Mouse (Mus musculus): ENCODE data around the gene Pcid2.
"Not testable (repeated sequence)": the region's sequence is repeated elsewhere in the genome, so short reads cannot be mapped to it uniquely, and the experiment has no call there.

The Pcid2 gene

GRCm38 (mm10) chr8:13105087-13105881, at the start of gene Pcid2, which contains the start of gene Cul4a:
Gene Pcid2, minus strand, starts transcription at chr8:13105459.
Gene Cul4a, plus strand, starts transcription at chr8:13105621.
- in situ Hi-C loops (cut with MboI): loop anchor here (25.0 kb wide), 1 partner anchor 682 kb away; the partner anchor contains the start of gene Upf3a

DNA sequence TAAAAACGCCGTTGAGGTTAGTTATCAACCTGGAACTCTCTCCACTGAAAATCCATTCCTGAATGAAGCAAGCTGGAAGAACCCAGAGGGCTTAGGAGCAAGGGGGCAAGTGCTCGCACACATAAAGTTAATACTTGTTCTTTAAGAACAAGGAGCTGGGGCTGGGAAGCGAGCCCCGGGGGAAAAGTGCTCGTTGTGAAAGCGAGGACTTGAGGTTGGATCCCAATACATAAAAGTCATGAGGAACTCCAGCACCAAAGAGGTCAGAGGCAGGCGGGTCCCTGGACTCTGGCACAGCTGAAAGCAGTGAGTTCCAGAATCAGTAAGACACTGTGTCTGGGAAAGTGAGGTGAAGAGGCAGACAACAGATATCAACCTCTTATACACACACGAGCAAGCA, 48.8 kb upstream of the Pcid2 start:
- in situ Hi-C loops (cut with MboI): no loop called here

GRCm38 (mm10) chr8:13150929-13151328, 45.7 kb upstream of the Pcid2 start:
- in situ Hi-C loops (cut with MboI): no loop called here

DNA sequence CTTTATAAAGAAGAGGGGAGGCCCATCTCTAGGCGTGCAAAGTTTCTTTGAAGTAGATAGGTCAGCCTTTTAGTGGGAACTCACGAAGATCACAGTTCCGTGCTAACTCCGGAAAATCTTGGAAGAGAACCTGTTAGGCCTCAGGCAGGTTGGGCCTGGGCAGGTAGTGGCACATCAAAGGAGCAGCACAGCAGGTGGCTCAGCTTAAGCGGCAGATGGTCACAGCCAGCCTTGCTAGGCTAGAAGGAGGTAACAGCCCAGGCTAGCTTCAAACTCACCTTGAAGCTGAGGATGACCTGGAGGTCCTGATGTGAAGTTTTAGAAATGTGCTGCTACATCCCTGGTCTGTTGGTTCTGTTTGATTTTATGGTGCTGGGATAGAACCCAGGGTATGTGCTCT, 44.6 kb upstream of the Pcid2 start:
- in situ Hi-C loops (cut with MboI): no loop called here

GRCm38 (mm10) chr8:13149287-13149686, 44.0 kb upstream of the Pcid2 start:
- in situ Hi-C loops (cut with MboI): no loop called here

- in situ Hi-C loops (cut with MboI): no loop called here
Observed at GRCm38 (mm10) chr8:13148476-13148875, 43.2 kb upstream of the Pcid2 start.

- in situ Hi-C loops (cut with MboI): no loop called here
Observed at GRCm38 (mm10) chr8:13141681-13142080, 36.4 kb upstream of the Pcid2 start.

- in situ Hi-C loops (cut with MboI): no loop called here
Observed at GRCm38 (mm10) chr8:13139641-13140182, 34.5 kb upstream of the Pcid2 start.

- in situ Hi-C loops (cut with MboI): not testable (repeated sequence)
Observed at GRCm38 (mm10) chr8:13132220-13132619, 27.0 kb upstream of the Pcid2 start.

DNA sequence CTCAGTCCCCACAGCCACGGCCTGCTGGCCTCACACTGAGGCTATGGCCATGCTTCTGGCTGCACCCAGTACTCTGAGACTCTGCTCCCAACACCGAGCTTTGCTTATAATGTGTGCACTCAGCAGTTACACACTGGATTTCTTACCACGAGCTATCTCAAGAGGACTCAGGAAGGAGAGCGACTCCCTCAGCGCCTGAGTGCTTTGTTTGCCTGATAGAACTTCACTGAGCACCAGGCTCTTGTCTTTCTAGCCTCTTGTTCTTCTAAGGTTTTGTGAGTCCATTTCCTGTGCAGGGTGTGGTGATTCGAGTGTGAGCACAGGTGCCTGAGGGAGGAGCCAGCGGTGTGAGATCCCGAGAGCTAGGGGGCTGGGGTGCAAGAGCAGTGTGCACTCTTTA, 19.6 kb upstream of the Pcid2 start:
- in situ Hi-C loops (cut with MboI): loop anchor here (25.0 kb wide), 1 partner anchor 662 kb away; the partner anchor contains the start of gene Upf3a

GRCm38 (mm10) chr8:13122887-13123421, 17.7 kb upstream of the Pcid2 start:
- in situ Hi-C loops (cut with MboI): loop anchor here (25.0 kb wide), 1 partner anchor 664 kb away; the partner anchor contains the start of gene Upf3a

DNA sequence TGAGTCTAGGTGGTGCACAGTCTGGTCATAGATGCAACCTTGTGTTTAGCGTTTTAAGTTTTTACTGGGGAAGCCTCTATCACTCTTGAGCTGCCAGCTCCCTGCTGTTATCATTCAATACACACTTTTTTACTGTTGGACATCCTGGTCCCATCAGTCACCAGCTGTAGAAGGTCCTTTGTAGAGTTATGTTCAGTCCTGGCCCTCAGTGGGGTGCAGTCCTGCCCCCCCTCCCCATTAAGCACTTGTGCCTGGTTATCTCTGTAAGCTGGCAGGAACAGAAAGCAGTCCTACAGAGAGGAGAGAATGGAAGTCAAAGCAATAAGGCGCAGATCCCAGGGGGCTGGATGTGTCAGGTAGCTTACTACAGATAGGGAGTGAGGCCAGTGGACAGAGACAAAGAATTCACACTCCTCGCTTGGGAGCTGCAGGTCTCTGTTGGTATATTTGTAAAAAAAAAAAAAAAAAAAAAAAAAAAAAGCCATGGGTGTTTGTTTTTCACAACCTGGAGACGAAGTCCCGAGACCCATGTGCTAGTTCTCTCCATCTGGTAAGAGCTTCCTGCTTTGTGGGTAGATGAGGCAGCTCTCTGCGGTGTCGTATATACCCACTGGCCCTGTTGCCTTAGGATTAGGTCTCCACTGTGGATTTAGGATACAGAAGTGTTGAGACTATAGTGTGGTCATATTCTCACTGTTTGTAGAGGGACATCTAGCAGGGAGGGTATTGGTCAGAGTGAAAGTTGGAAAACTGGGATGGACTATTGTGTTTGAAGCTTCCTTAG, 15.8 kb upstream of the Pcid2 start:
- in situ Hi-C loops (cut with MboI): loop anchor here (25.0 kb wide), 1 partner anchor 666 kb away; the partner anchor contains the start of gene Upf3a

GRCm38 (mm10) chr8:13118516-13118915, 13.3 kb upstream of the Pcid2 start:
- in situ Hi-C loops (cut with MboI): loop anchor here (25.0 kb wide), 1 partner anchor 669 kb away; the partner anchor contains the start of gene Upf3a

DNA sequence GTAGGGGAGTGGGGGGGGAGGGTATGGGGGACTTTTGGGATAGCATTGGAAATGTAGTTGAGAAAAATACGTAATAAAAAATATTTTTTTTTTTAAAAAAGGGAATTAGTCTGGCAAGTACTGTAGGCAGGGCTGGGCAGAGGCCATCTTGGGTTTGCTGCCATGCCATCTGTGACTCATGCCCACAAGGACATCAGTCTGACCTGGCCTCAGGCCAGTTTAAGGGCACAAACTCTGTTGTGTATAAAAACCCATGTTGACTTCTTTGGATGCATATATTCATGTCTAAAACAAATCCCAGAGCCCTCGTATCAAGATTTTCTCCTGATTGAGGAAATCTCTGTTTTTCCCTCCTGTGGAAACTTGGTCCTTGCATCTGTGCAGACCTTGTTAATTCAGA, 11.8 kb upstream of the Pcid2 start:
- in situ Hi-C loops (cut with MboI): loop anchor here (25.0 kb wide), 1 partner anchor 670 kb away; the partner anchor contains the start of gene Upf3a

GRCm38 (mm10) chr8:13113232-13113631, 8.0 kb upstream of the Pcid2 start:
- in situ Hi-C loops (cut with MboI): loop anchor here (25.0 kb wide), 1 partner anchor 674 kb away; the partner anchor contains the start of gene Upf3a

DNA sequence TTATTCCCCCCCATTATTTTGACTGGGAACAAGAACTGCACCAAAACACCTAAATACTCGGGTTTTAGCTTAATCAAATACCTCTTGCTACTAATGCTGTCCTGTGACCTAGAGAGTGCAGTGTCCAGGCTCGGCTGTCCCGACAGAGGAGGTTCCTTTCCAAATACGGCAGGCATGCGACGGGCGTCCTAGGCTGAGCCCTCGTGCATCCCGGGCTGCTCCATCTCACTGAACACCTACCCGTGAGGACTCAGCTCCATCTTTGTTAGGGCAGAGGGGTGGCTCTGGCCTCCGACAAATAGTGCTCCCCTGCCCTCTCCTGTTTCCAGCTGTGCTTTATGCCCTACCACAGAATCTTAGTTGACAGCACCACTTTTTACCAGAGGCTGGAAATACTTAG, 6.7 kb upstream of the Pcid2 start:
- in situ Hi-C loops (cut with MboI): loop anchor here (25.0 kb wide), 1 partner anchor 675 kb away; the partner anchor contains the start of gene Upf3a

DNA sequence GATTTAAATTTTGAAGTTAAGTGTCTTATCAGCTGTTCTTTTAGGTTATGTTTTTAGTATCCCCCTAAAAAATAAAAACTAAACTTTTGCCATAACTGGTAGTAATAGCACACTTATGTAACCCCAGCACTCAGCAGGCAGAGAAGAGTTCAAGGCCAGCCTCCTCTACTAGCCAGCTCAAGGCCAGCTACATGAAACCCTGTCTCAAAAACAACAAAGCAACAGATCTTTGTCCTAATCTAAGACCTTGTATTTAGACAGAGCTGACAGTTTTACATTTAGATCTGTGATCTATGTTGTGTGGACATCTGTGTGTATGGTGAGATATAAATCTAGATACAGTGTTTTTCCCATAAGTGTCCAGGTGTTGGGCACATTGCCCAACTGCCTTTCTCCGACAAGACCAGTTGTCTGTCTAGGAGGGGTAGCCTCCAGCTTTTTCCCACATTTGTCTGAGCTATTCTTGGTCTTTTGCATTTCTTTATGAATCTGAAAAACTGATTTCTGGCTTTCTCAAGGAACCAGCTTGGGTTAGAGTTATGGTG, 4.2 kb upstream of the Pcid2 start:
- in situ Hi-C loops (cut with MboI): loop anchor here (25.0 kb wide), 1 partner anchor 678 kb away; the partner anchor contains the start of gene Upf3a

DNA sequence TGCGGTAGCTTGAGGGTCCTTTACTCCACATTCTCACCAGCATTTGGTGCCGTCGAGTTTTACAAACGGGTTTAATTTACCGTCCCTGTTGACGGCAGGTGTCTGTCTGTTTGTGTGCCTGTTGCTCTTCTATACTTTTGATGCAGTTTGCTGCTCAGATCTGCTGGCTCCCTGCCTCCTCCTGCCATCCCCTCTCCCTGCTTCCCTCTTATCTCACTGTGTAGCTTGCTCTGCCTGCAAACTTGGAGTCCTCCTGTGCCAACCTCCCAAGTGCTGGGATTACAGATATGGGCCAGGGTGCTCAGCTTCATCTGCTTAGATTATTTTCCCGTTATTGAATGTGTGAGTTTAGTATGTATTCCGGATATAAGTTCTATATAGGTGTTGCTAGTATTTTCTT, 3.7 kb upstream of the Pcid2 start:
- in situ Hi-C loops (cut with MboI): loop anchor here (25.0 kb wide), 1 partner anchor 678 kb away; the partner anchor contains the start of gene Upf3a

- in situ Hi-C loops (cut with MboI): loop anchor here (25.0 kb wide), 1 partner anchor 679 kb away; the partner anchor contains the start of gene Upf3a
Observed at GRCm38 (mm10) chr8:13107990-13108638, 2.9 kb upstream of the Pcid2 start.

DNA sequence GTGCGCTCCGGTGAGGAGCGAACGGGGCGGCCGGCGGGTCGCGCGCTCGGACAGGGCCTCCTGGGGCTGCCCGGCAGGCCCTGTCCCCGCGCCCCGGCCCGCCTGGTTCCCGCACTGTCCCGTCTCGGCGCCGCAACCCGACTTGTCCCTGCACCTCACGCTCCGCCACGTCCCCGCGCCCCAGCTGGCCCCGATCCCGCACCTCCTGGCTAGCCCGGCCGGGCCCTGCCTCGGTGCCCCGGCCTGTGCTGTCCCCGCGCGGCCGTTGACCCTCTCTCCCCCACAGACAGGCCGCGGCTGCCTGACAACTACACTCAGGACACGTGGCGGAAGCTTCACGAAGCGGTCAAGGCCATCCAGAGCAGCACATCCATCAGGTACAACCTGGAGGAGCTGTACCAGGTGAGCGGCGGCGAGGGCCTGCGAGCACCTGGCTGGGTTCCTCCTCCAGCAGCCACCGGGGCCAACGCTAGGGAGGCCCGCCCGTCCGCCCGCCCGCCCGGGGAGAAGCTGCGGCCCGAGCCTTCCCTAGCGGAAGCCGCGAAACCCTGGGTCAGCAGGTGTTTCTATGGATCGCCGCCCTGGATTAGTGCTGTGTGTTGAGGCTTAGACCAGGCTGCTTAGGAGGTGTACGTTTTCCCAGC, 771 bp upstream of the Pcid2 start:
- in situ Hi-C loops (cut with MboI): loop anchor here (25.0 kb wide), 1 partner anchor 681 kb away; the partner anchor contains the start of gene Upf3a
